Mouse (Mus musculus) liver, embryonic 11.5 days (tissue): ENCODE measurements at regions not wholly inside any gene's neighbourhood (a gene's known extent, or its start where the extent isn't known, plus 50 kb on each side); places are given as distances from the start of the nearest gene placed in this dataset.

Source experiments
- ATAC-seq: fragments of 200-750 bp; cut with Nextera tagmentation; replicated peaks from 2 replicates; pipeline ENCODE4 v1.8.0; 2017; ENCODE audit warnings: moderate number of reproducible peaks, mild to moderate bottlenecking, moderate TSS enrichment, moderate library complexity; ENCODE audit not compliant: low FRiP score
- DNase-seq: peaks from one replicate; pipeline ENCODE4 v3.0.0-alpha.2; 2017; ENCODE audit warnings: low spot score
- H3K27ac ChIP-seq: fragments of 300-500 bp; sonication (generic); 2 replicates; pipeline ENCODE4 v1.5.1; 2014; ENCODE audit warnings: mild to moderate bottlenecking, low read depth, low read length, control low read depth
- H3K27me3 ChIP-seq: fragments of 300-500 bp; sonication (generic); replicated peaks from 2 replicates; pipeline ENCODE4 v1.6.1; 2014; ENCODE audit warnings: low read length, mixed read lengths; ENCODE audit not compliant: control insufficient read depth, insufficient read depth
- H3K36me3 ChIP-seq: fragments of 300-500 bp; sonication (generic); 2 replicates; pipeline ENCODE4 v1.6.1; 2014; ENCODE audit warnings: mild to moderate bottlenecking, low read length, moderate library complexity, mixed read lengths; ENCODE audit not compliant: control insufficient read depth, insufficient read depth
- H3K4me1 ChIP-seq: fragments of 300-500 bp; sonication (generic); replicated peaks from 2 replicates; pipeline ENCODE4 v1.6.1; 2014; ENCODE audit warnings: low read length, mixed read lengths; ENCODE audit not compliant: control insufficient read depth, insufficient read depth
- H3K4me2 ChIP-seq: fragments of 300-500 bp; sonication (generic); 2 replicates; pipeline ENCODE4 v1.6.1; 2014; ENCODE audit warnings: mild to moderate bottlenecking, control low read depth, moderate library complexity
- H3K4me3 ChIP-seq: fragments of 300-500 bp; sonication (generic); 2 replicates; pipeline ENCODE4 v1.5.1; 2014; ENCODE audit warnings: low read depth, low read length, control low read depth
- H3K9ac ChIP-seq: fragments of 300-500 bp; sonication (generic); 2 replicates; pipeline ENCODE4 v1.6.1; 2014; ENCODE audit warnings: low read depth, low read length, control low read depth
- H3K9me3 ChIP-seq: fragments of 300-500 bp; sonication (generic); 2 replicates; pipeline ENCODE4 v1.6.1; 2016; ENCODE audit warnings: low read length, inconsistent platforms, mixed read lengths; ENCODE audit not compliant: control insufficient read depth
- WGBS: fragments of 180-500 bp; shearing (Covaris S2); extraction: QIAGEN DNeasy Blood & Tissue Kit; methylation state at CpG from one replicate; pipeline ENCODE4 v1.1.7; 2014; 5-methylcytosine and 5-hydroxymethylcytosine counted together

GRCm38 (mm10) chr11:113015686-113016304 lies 233.8 kb downstream of the Sox9 start:
- DNase-seq (no peak), ATAC-seq (no peak)
- 56% methylated on average over 12 of the region's 13 CpGs for WGBS
- Histone ChIP-seq H3K9me3 (no peaks in the 10 kb centered on the region), H3K9ac (no peak overlapping the region), H3K4me1 (peaks cover 4% of the 10 kb centered on the region), H3K4me3 (no peak overlapping the region), H3K36me3 (no peaks in the 10 kb centered on the region), H3K4me2 (no peak overlapping the region), H3K27ac (no peak overlapping the region), H3K27me3 (no peaks in the 10 kb centered on the region)

GRCm38 (mm10) chr11:113016801-113017715 lies 235.0 kb downstream of the Sox9 start:
- WGBS = 62% methylated on average over 7 of the region's 7 CpGs
- no peaks in the 10 kb centered on the region for H3K36me3 ChIP-seq
- no peak overlapping the region for H3K4me3 ChIP-seq
- no peaks in the 10 kb centered on the region for H3K9me3 ChIP-seq
- ATAC-seq (no peak), DNase-seq (no peak)
- no peak overlapping the region for H3K4me2 ChIP-seq
- no peak overlapping the region for H3K9ac ChIP-seq
- no peak overlapping the region for H3K27ac ChIP-seq
- no peaks in the 10 kb centered on the region for H3K27me3 ChIP-seq
- H3K4me1 ChIP-seq = peaks cover 4% of the 10 kb centered on the region

GRCm38 (mm10) chr11:113021533-113021932 lies 239.5 kb downstream of the Sox9 start:
- Histone ChIP-seq H3K36me3 (no peaks in the 10 kb centered on the region), H3K27me3 (no peaks in the 10 kb centered on the region), H3K4me2 (no peak overlapping the region), H3K9me3 (no peaks in the 10 kb centered on the region), H3K4me1 (no peaks in the 10 kb centered on the region), H3K4me3 (no peak overlapping the region), H3K9ac (no peak overlapping the region), H3K27ac (no peak overlapping the region)
- DNase-seq = no peak
- ATAC-seq = 0 out of 2 replicates have a peak, but pooled peaks have one; percentile 18
- 43% methylated on average over 4 of the region's 4 CpGs for WGBS

GRCm38 (mm10) chr11:113026994-113027393 lies 245.0 kb downstream of the Sox9 start:
- ATAC-seq (no peak), DNase-seq (no peak)
- WGBS = 62% methylated on average over 6 of the region's 6 CpGs
- Histone ChIP-seq H3K4me3 (no peak overlapping the region), H3K27ac (no peak overlapping the region), H3K27me3 (no peaks in the 10 kb centered on the region), H3K9me3 (no peaks in the 10 kb centered on the region), H3K4me1 (no peaks in the 10 kb centered on the region), H3K36me3 (no peaks in the 10 kb centered on the region), H3K9ac (no peak overlapping the region), H3K4me2 (no peak overlapping the region)

GRCm38 (mm10) chr11:113028235-113028919 lies 246.4 kb downstream of the Sox9 start:
- ATAC-seq = no peak
- Histone ChIP-seq H3K9ac (no peak overlapping the region), H3K4me1 (no peaks in the 10 kb centered on the region), H3K27ac (no peak overlapping the region), H3K27me3 (no peaks in the 10 kb centered on the region), H3K9me3 (no peaks in the 10 kb centered on the region), H3K4me2 (no peak overlapping the region), H3K4me3 (no peak overlapping the region), H3K36me3 (no peaks in the 10 kb centered on the region)
- 79% methylated on average over 8 of the region's 8 CpGs for WGBS
- no peak for DNase-seq

- H3K27ac ChIP-seq = no peak overlapping the region
- no peak for ATAC-seq
- no peaks in the 10 kb centered on the region for H3K4me1 ChIP-seq
- H3K9me3 ChIP-seq = no peaks in the 10 kb centered on the region
- 75% methylated on average over 8 of the region's 8 CpGs for WGBS
- H3K4me3 ChIP-seq = no peak overlapping the region
- no peak for DNase-seq
- H3K36me3 ChIP-seq = no peaks in the 10 kb centered on the region
- H3K27me3 ChIP-seq = 0 out of 2 replicates have a peak, but pooled peaks cover 2% of the 10 kb centered on the region
- H3K9ac ChIP-seq = no peak overlapping the region
- H3K4me2 ChIP-seq = no peak overlapping the region
Measured at GRCm38 (mm10) chr11:113031405-113031804, 249.4 kb downstream of the Sox9 start.

GRCm38 (mm10) chr11:113032487-113033228 lies 250.6 kb downstream of the Sox9 start:
- H3K4me3 ChIP-seq = no peak overlapping the region
- ATAC-seq (no peak), DNase-seq (no peak)
- no peak overlapping the region for H3K9ac ChIP-seq
- H3K36me3 ChIP-seq = no peaks in the 10 kb centered on the region
- no peak overlapping the region for H3K4me2 ChIP-seq
- H3K4me1 ChIP-seq = no peaks in the 10 kb centered on the region
- 49% methylated on average over 8 of the region's 8 CpGs for WGBS
- no peaks in the 10 kb centered on the region for H3K9me3 ChIP-seq
- H3K27ac ChIP-seq = no peak overlapping the region
- H3K27me3 ChIP-seq = 0 out of 2 replicates have a peak, but pooled peaks cover 2% of the 10 kb centered on the region

GRCm38 (mm10) chr11:113034911-113035310 lies 252.9 kb downstream of the Sox9 start:
- H3K4me3 ChIP-seq = no peak overlapping the region
- 0 out of 2 replicates have a peak, but pooled peaks cover 2% of the 10 kb centered on the region for H3K27me3 ChIP-seq
- ATAC-seq (no peak), DNase-seq (no peak)
- no peaks in the 10 kb centered on the region for H3K36me3 ChIP-seq
- WGBS = 88% methylated on average over 13 of the region's 13 CpGs
- no peaks in the 10 kb centered on the region for H3K4me1 ChIP-seq
- no peak overlapping the region for H3K9ac ChIP-seq
- no peak overlapping the region for H3K4me2 ChIP-seq
- no peak overlapping the region for H3K27ac ChIP-seq
- no peaks in the 10 kb centered on the region for H3K9me3 ChIP-seq
